In genomic region chr1:171815545-171816439, GRCm38 (mm10) we compare ENCODE assay signal across 9 mouse cellular contexts. TPM values are rescaled to one million over a fixed set of nuclear protein-coding genes. Genes with fewer than 3 reads are reported as not detected.
DNase-seq lines count a peak whose midpoint lies in the region; ATAC-seq and TF ChIP-seq lines count a peak whose summit lies in the region.
"Had no signal": no experiment of that assay in that cellular context is flagged by ENCODE, and none has a peak within 500 bp of the region (broad histone marks: within the 10 kb centered on the region; RNA-seq: fewer than 3 reads in every experiment).

No protein-coding gene starts in this region.

- no peak overlapping the region for H3K27ac ChIP-seq in heart, adult 2 months
- H3K27ac ChIP-seq in heart, embryonic 10.5 days: no peak overlapping the region
- no peak overlapping the region for H3K27ac ChIP-seq in embryonic facial prominence, embryonic 10.5 days (replicated peaks)
- H3K27ac ChIP-seq in hindbrain, embryonic 12.5 days: no peak overlapping the region
- H3K27ac ChIP-seq in midbrain, embryonic 15.5 days: no peak overlapping the region
- H3K27ac ChIP-seq: macrophage had no signal

- H3K36me3 ChIP-seq in heart, adult 2 months (ENCODE audit: control insufficient read depth, insufficient read depth, low read length): no peaks in the 10 kb centered on the region
- no peaks in the 10 kb centered on the region for H3K36me3 ChIP-seq in heart, embryonic 10.5 days
- H3K36me3 ChIP-seq in embryonic facial prominence, embryonic 10.5 days (replicated peaks): no peaks in the 10 kb centered on the region
- no peaks in the 10 kb centered on the region for H3K36me3 ChIP-seq in hindbrain, embryonic 12.5 days
- no peaks in the 10 kb centered on the region for H3K36me3 ChIP-seq in midbrain, embryonic 15.5 days (replicated peaks)

- no peaks in the 10 kb centered on the region for H3K27me3 ChIP-seq in heart, adult 2 months (ENCODE audit: control insufficient read depth, insufficient read depth, low read length)
- no peaks in the 10 kb centered on the region for H3K27me3 ChIP-seq in heart, embryonic 10.5 days (ENCODE audit: insufficient read depth, poor library complexity, severe bottlenecking)
- no peaks in the 10 kb centered on the region for H3K27me3 ChIP-seq in embryonic facial prominence, embryonic 10.5 days (replicated peaks; ENCODE audit: low read depth, poor library complexity, severe bottlenecking)
- no peaks in the 10 kb centered on the region for H3K27me3 ChIP-seq in hindbrain, embryonic 12.5 days
- no peaks in the 10 kb centered on the region for H3K27me3 ChIP-seq in midbrain, embryonic 15.5 days (replicated peaks)

- H3K4me3 ChIP-seq in heart, adult 2 months: no peak overlapping the region
- no peak overlapping the region for H3K4me3 ChIP-seq in heart, embryonic 10.5 days
- H3K4me3 ChIP-seq in embryonic facial prominence, embryonic 10.5 days: no peak overlapping the region
- no peak overlapping the region for H3K4me3 ChIP-seq in hindbrain, embryonic 12.5 days
- no peak overlapping the region for H3K4me3 ChIP-seq in midbrain, embryonic 15.5 days

- TF ChIP-seq CTCF in heart, adult 2 months (IDR thresholded peaks at IDR 0.05): peak; percentile 89

- ATAC-seq in hindbrain, embryonic 12.5 days (ENCODE audit: low FRiP score): peak; percentile 95
- peak; percentile 99 for ATAC-seq in midbrain, embryonic 15.5 days (replicated peaks)

- H3K9me3 ChIP-seq in heart, embryonic 10.5 days: no peaks in the 10 kb centered on the region
- no peaks in the 10 kb centered on the region for H3K9me3 ChIP-seq in embryonic facial prominence, embryonic 10.5 days
- H3K9me3 ChIP-seq in hindbrain, embryonic 12.5 days (replicated peaks): no peaks in the 10 kb centered on the region
- no peaks in the 10 kb centered on the region for H3K9me3 ChIP-seq in midbrain, embryonic 15.5 days

- no peaks in the 10 kb centered on the region; the same call in none of the 2 replicates for H3K4me1 ChIP-seq in heart, adult 2 months (ENCODE audit: control insufficient read depth, insufficient read depth, low read length)
- H3K4me1 ChIP-seq in heart, embryonic 10.5 days: no peaks in the 10 kb centered on the region
- H3K4me1 ChIP-seq in embryonic facial prominence, embryonic 10.5 days: no peaks in the 10 kb centered on the region
- H3K4me1 ChIP-seq in hindbrain, embryonic 12.5 days: no peaks in the 10 kb centered on the region
- H3K4me1 ChIP-seq in midbrain, embryonic 15.5 days: no peaks in the 10 kb centered on the region

- no peak for DNase-seq in heart, adult 2 months
- no peak for DNase-seq in heart, embryonic 10.5 days (ENCODE audit: low spot score)
- peak; percentile 30 for DNase-seq in Muller cell, postnatal 12 days (ENCODE audit: inconsistent ontology term)
- peak; percentile 26 for DNase-seq in embryonic facial prominence, embryonic 10.5 days (ENCODE audit: low spot score)
- peak; percentile 64 to 86 for DNase-seq in left cerebral cortex, postnatal 25 days (ENCODE audit: low spot score in 2 of 2)
- DNase-seq in urinary bladder, postnatal 14 days (ENCODE audit: low spot score): no peak

- no peak for TF ChIP-seq EP300 in heart, adult 2 months (IDR thresholded peaks at IDR 0.05; ENCODE audit: insufficient read depth, low read depth, low read length)

- intact Hi-C loops in heart, adult 2 months (cut with DNase I): loop anchor here (2.0 kb wide), 1 partner anchor 185 kb away; no protein-coding TSS in a partner anchor
- intact Hi-C loops in left cerebral cortex, postnatal 25 days (cut with DNase I): loop anchor here (2.0 kb wide), 1 partner anchor 185 kb away; no protein-coding TSS in a partner anchor

- H3K79me2 ChIP-seq in heart, adult 2 months (replicated peaks; ENCODE audit: control insufficient read depth, insufficient read depth, low read length): no peaks in the 10 kb centered on the region

- 10% methylated on average over 8 of the region's 8 CpGs for WGBS in heart, adult 2 months
- WGBS in heart, embryonic 10.5 days: 14% methylated on average over 8 of the region's 8 CpGs
- 15% methylated on average over 8 of the region's 8 CpGs for WGBS in embryonic facial prominence, embryonic 10.5 days
- 13% methylated on average over 8 of the region's 8 CpGs for WGBS in hindbrain, embryonic 12.5 days
- WGBS in midbrain, embryonic 15.5 days: 15% methylated on average over 8 of the region's 8 CpGs

- no peak overlapping the region for H3K9ac ChIP-seq in heart, adult 2 months (ENCODE audit: low read depth, low read length)
- H3K9ac ChIP-seq in hindbrain, embryonic 12.5 days: no peak overlapping the region
- H3K9ac ChIP-seq in midbrain, embryonic 15.5 days: no peak overlapping the region

- TF ChIP-seq POLR2A in heart, adult 2 months (IDR thresholded peaks at IDR 0.05; ENCODE audit: insufficient read depth, low read depth, low read length): no peak

- no peak overlapping the region for H3K4me2 ChIP-seq in hindbrain, embryonic 12.5 days (replicated peaks)
- no peak overlapping the region for H3K4me2 ChIP-seq in midbrain, embryonic 15.5 days

RNA-seq across cellular contexts. Expression of gene Cd84, which starts 23.7 kb away (rescaled TPM):
- 1 to 10 TPM; 2.6 to 4.6 TPM for total RNA-seq in heart, adult 2 months (2021)
- 1.6 and 2.2 TPM in 2 replicates for polyA plus RNA-seq in heart, adult 2 months (2012; rRNA removed)
- polyA plus RNA-seq in heart, embryonic 10.5 days (2016; fragmentation: Nextera tagmentation; extraction: Ambion mirVana): 0.34 and 0.48 TPM in 2 replicates
- 0.31 and 0.65 TPM in 2 replicates for polyA plus RNA-seq in embryonic facial prominence, embryonic 10.5 days (2016; fragmentation: Nextera tagmentation; extraction: Ambion mirVana)
- 0.85 and 1.3 TPM in 2 replicates for polyA plus RNA-seq in hindbrain, embryonic 12.5 days (2016; fragmentation: Nextera tagmentation; extraction: Ambion mirVana)
- total RNA-seq in left cerebral cortex, postnatal 25 days (2021): 1 to 10 TPM; 1.4 to 2.1 TPM
- polyA plus RNA-seq in midbrain, embryonic 15.5 days (2015; fragmentation: Nextera tagmentation; extraction: Ambion mirVana): 0.74 and 1.1 TPM in 2 replicates

RNA-seq across cellular contexts. Expression of gene Slamf1, which starts 48.9 kb away (rescaled TPM):
- total RNA-seq in heart, adult 2 months (2021): 1 to 10 TPM in 1 of 2 experiments, under 1 TPM in 1; 0.47 to 1.2 TPM
- 0.35 and 0.64 TPM in 2 replicates for polyA plus RNA-seq in heart, adult 2 months (2012; rRNA removed)
- 0.26 and 0.36 TPM in 2 replicates for polyA plus RNA-seq in heart, embryonic 10.5 days (2016; fragmentation: Nextera tagmentation; extraction: Ambion mirVana)
- 0.15 and 0.17 TPM in 2 replicates for polyA plus RNA-seq in embryonic facial prominence, embryonic 10.5 days (2016; fragmentation: Nextera tagmentation; extraction: Ambion mirVana)
- polyA plus RNA-seq in hindbrain, embryonic 12.5 days (2016; fragmentation: Nextera tagmentation; extraction: Ambion mirVana): 0.29 and 0.31 TPM in 2 replicates
- under 1 TPM; 0.39 to 0.64 TPM for total RNA-seq in left cerebral cortex, postnatal 25 days (2021)
- polyA plus RNA-seq in midbrain, embryonic 15.5 days (2015; fragmentation: Nextera tagmentation; extraction: Ambion mirVana): 0.10 and 0.19 TPM in 2 replicates

Comparison
In these comparisons a context has a peak if more than half of its experiments do, and no peak if none do; other contexts are left out.
1. DNase-seq: peak in Muller cell, postnatal 12 days (single experiment), embryonic facial prominence, embryonic 10.5 days (single experiment) and left cerebral cortex, postnatal 25 days (2 of 2); none in heart, adult 2 months (0 of 2), heart, embryonic 10.5 days (single experiment) and urinary bladder, postnatal 14 days (single experiment).